9 mouse cellular contexts compared by ENCODE assay signal in genomic region chr10:118250852-118251295, GRCm38 (mm10). TPM values are rescaled to one million over a fixed set of nuclear protein-coding genes. Genes with fewer than 3 reads are reported as not detected.
DNase-seq lines count a peak whose midpoint lies in the region; ATAC-seq and TF ChIP-seq lines count a peak whose summit lies in the region.
"Had no signal": no experiment of that assay in that cellular context is flagged by ENCODE, and none has a peak within 500 bp of the region (broad histone marks: within the 10 kb centered on the region; RNA-seq: fewer than 3 reads in every experiment).

No protein-coding gene starts in this region.

- H3K4me3 ChIP-seq in lung, postnatal 0 days (ENCODE audit: low read depth, low read length), result no peak overlapping the region
- no peak overlapping the region for H3K4me3 ChIP-seq in forebrain, embryonic 11.5 days (ENCODE audit: low read depth, low read length)
- H3K4me3 ChIP-seq in midbrain, embryonic 14.5 days (replicated peaks; ENCODE audit: low read depth, low read length), result no peak overlapping the region

- 35% methylated on average over 10 of the region's 10 CpGs for WGBS in lung, postnatal 0 days
- WGBS in forebrain, embryonic 11.5 days, result 43% methylated on average over 10 of the region's 10 CpGs
- 41% methylated on average over 10 of the region's 10 CpGs for WGBS in midbrain, embryonic 14.5 days

- H3K27ac ChIP-seq in lung, postnatal 0 days (ENCODE audit: low read length), result no peak overlapping the region
- no peak overlapping the region for H3K27ac ChIP-seq in forebrain, embryonic 11.5 days (ENCODE audit: low read depth, low read length)
- H3K27ac ChIP-seq in midbrain, embryonic 14.5 days (replicated peaks; ENCODE audit: low read depth, low read length), result no peak overlapping the region

- no peak for ATAC-seq in lung, postnatal 0 days
- peak; percentile 73 for ATAC-seq in forebrain, embryonic 11.5 days (replicated peaks; ENCODE audit: low FRiP score)
- peak; percentile 46; the same call in 1 of the 2 replicates for ATAC-seq in midbrain, embryonic 14.5 days (ENCODE audit: low FRiP score, low TSS enrichment)

- TF ChIP-seq CTCF in lung, postnatal 0 days (IDR thresholded peaks at IDR 0.05), result peak; percentile 50

- no peak overlapping the region for H3K4me2 ChIP-seq in lung, postnatal 0 days (replicated peaks; ENCODE audit: low read depth, low read length)
- H3K4me2 ChIP-seq in forebrain, embryonic 11.5 days (ENCODE audit: low read depth, low read length, severe bottlenecking), result no peak overlapping the region
- no peak overlapping the region for H3K4me2 ChIP-seq in midbrain, embryonic 14.5 days (ENCODE audit: low read length)

- H3K4me1 ChIP-seq in lung, postnatal 0 days (ENCODE audit: insufficient read depth, low read depth, low read length), result no peaks in the 10 kb centered on the region
- H3K4me1 ChIP-seq in forebrain, embryonic 11.5 days (replicated peaks; ENCODE audit: control insufficient read depth, insufficient read depth, low read length), result no peaks in the 10 kb centered on the region
- no peaks in the 10 kb centered on the region for H3K4me1 ChIP-seq in midbrain, embryonic 14.5 days (ENCODE audit: control insufficient read depth, insufficient read depth, low read length)

- no peaks in the 10 kb centered on the region for H3K36me3 ChIP-seq in lung, postnatal 0 days (ENCODE audit: insufficient read depth, low read length)
- H3K36me3 ChIP-seq in forebrain, embryonic 11.5 days (ENCODE audit: control insufficient read depth, insufficient read depth, low read length), result no peaks in the 10 kb centered on the region
- H3K36me3 ChIP-seq in midbrain, embryonic 14.5 days (ENCODE audit: control insufficient read depth, insufficient read depth, low read length), result no peaks in the 10 kb centered on the region

- H3K27me3 ChIP-seq in lung, postnatal 0 days (replicated peaks; ENCODE audit: insufficient read depth, low read length), result no peaks in the 10 kb centered on the region
- no peaks in the 10 kb centered on the region for H3K27me3 ChIP-seq in forebrain, embryonic 11.5 days (ENCODE audit: control insufficient read depth, insufficient read depth, low read length)
- H3K27me3 ChIP-seq in midbrain, embryonic 14.5 days (ENCODE audit: control insufficient read depth, insufficient read depth, low read length), result no peaks in the 10 kb centered on the region

- no peak overlapping the region for H3K9ac ChIP-seq in lung, postnatal 0 days (replicated peaks; ENCODE audit: low read depth)
- no peak overlapping the region for H3K9ac ChIP-seq in forebrain, embryonic 11.5 days (ENCODE audit: low read length)
- no peak overlapping the region for H3K9ac ChIP-seq in midbrain, embryonic 14.5 days (replicated peaks; ENCODE audit: low read length)

- no peak for TF ChIP-seq EP300 in lung, postnatal 0 days (IDR thresholded peaks at IDR 0.05)

- no peak for DNase-seq in lung, postnatal 0 days (ENCODE audit: low spot score)
- no peak for DNase-seq in lung, postnatal 36 days
- peak; percentile 7 for DNase-seq in adrenal gland, postnatal 14 days
- peak; percentile 86 for DNase-seq in forebrain, embryonic 11.5 days (ENCODE audit: low spot score)
- peak; percentile 18 for DNase-seq in kidney, postnatal 14 days
- peak; percentile 83 for DNase-seq in midbrain, embryonic 14.5 days
- peak; percentile 74 for DNase-seq in thymus, postnatal 4 days
- DNase-seq in spleen, postnatal 14 days (ENCODE audit: low spot score in 2 of 2), result no peak

- H3K9me3 ChIP-seq in lung, postnatal 0 days (ENCODE audit: low read length), result no peaks in the 10 kb centered on the region
- no peaks in the 10 kb centered on the region for H3K9me3 ChIP-seq in forebrain, embryonic 11.5 days (ENCODE audit: control insufficient read depth, low read length)
- no peaks in the 10 kb centered on the region for H3K9me3 ChIP-seq in midbrain, embryonic 14.5 days (ENCODE audit: control insufficient read depth, low read length)

RNA-seq across cellular contexts. Expression of gene Gm32802, which starts 7.6 kb away (rescaled TPM):
- polyA plus RNA-seq in lung, postnatal 0 days (2015; fragmentation: Nextera tagmentation; extraction: Ambion mirVana), result not detected in 2 replicates
- total RNA-seq in adrenal gland, postnatal 14 days (2021), result 0.45 and 0.52 TPM in 2 replicates
- not detected in 2 replicates for polyA plus RNA-seq in forebrain, embryonic 11.5 days (2014; fragmentation: Nextera tagmentation; extraction: Ambion mirVana)
- 0.21 and 0.34 TPM in 2 replicates for polyA plus RNA-seq in midbrain, embryonic 14.5 days (2014; fragmentation: Nextera tagmentation; extraction: Ambion mirVana)
- total RNA-seq: liver, adult 2 months had no signal
- polyA plus RNA-seq: liver, adult 2 months had no signal

RNA-seq across cellular contexts. Expression of gene Gm32717, which starts 10.3 kb away (rescaled TPM):
- not detected in 2 replicates for polyA plus RNA-seq in lung, postnatal 0 days (2015; fragmentation: Nextera tagmentation; extraction: Ambion mirVana)
- total RNA-seq in adrenal gland, postnatal 14 days (2021), result 0.45 and 0.52 TPM in 2 replicates
- not detected in 2 replicates for polyA plus RNA-seq in forebrain, embryonic 11.5 days (2014; fragmentation: Nextera tagmentation; extraction: Ambion mirVana)
- polyA plus RNA-seq in midbrain, embryonic 14.5 days (2014; fragmentation: Nextera tagmentation; extraction: Ambion mirVana), result 0.21 and 0.34 TPM in 2 replicates
- total RNA-seq: liver, adult 2 months had no signal
- polyA plus RNA-seq: liver, adult 2 months had no signal

RNA-seq across cellular contexts. Expression of gene Iltifb, which starts 44.0 kb away (rescaled TPM):
- not detected in 2 replicates for polyA plus RNA-seq in lung, postnatal 0 days (2015; fragmentation: Nextera tagmentation; extraction: Ambion mirVana)
- not detected in 2 replicates for total RNA-seq in adrenal gland, postnatal 14 days (2021)
- not detected in 2 replicates for polyA plus RNA-seq in forebrain, embryonic 11.5 days (2014; fragmentation: Nextera tagmentation; extraction: Ambion mirVana)
- polyA plus RNA-seq in midbrain, embryonic 14.5 days (2014; fragmentation: Nextera tagmentation; extraction: Ambion mirVana), result 0.45 TPM in 1 of 2 replicates, not detected in the other
- total RNA-seq: liver, adult 2 months had no signal
- polyA plus RNA-seq: liver, adult 2 months had no signal

RNA-seq across cellular contexts. Expression of gene Il22, which starts 46.1 kb away (rescaled TPM):
- polyA plus RNA-seq in lung, postnatal 0 days (2015; fragmentation: Nextera tagmentation; extraction: Ambion mirVana), result not detected in 2 replicates
- total RNA-seq in adrenal gland, postnatal 14 days (2021), result not detected in 2 replicates
- 0.24 TPM in 1 of 2 replicates, not detected in the other for polyA plus RNA-seq in forebrain, embryonic 11.5 days (2014; fragmentation: Nextera tagmentation; extraction: Ambion mirVana)
- not detected in 2 replicates for polyA plus RNA-seq in midbrain, embryonic 14.5 days (2014; fragmentation: Nextera tagmentation; extraction: Ambion mirVana)
- total RNA-seq: liver, adult 2 months had no signal
- polyA plus RNA-seq: liver, adult 2 months had no signal

Comparison
In these comparisons a context has a peak if more than half of its experiments do, and no peak if none do; other contexts are left out.
1. DNase-seq: peak in adrenal gland, postnatal 14 days (single experiment), forebrain, embryonic 11.5 days (single experiment), kidney, postnatal 14 days (single experiment), midbrain, embryonic 14.5 days (single experiment) and thymus, postnatal 4 days (single experiment); none in lung, postnatal 0 days (single experiment), lung, postnatal 36 days (single experiment) and spleen, postnatal 14 days (0 of 2).